Mouse (Mus musculus): ENCODE measurements around the gene Zfp384. TPM values are rescaled to one million over a fixed set of nuclear protein-coding genes. Genes with fewer than 3 reads are reported as not detected.

Zfp384 gene
- polyA plus RNA-seq, 1 experiment from 2014 or later, result 9.9 TPM

- Histone ChIP-seq H3K27me3 (ENCODE audit: control insufficient read depth, insufficient read depth, low read length) (peaks cover 3% of the 10 kb centered on the region; the same call in 1 of the 2 replicates), H3K4me3 (ENCODE audit: low read depth, low read length) (peak overlapping the region; percentile 45), H3K9me3 (replicated peaks; ENCODE audit: control insufficient read depth, low read length) (no peaks in the 10 kb centered on the region), H3K27ac (ENCODE audit: low read depth, low read length) (no peak overlapping the region; the same call in 1 of the 2 replicates), H3K36me3 (ENCODE audit: control insufficient read depth, insufficient read depth, low read length) (no peaks in the 10 kb centered on the region), H3K4me1 (ENCODE audit: control insufficient read depth, insufficient read depth, low read length) (peaks cover 9% of the 10 kb centered on the region; the same call in 1 of the 2 replicates), H3K4me2 (peak overlapping the region; percentile 76), H3K9ac (ENCODE audit: low read depth, low read length) (peak overlapping the region; percentile 75)
- no peak; the same call in 1 of the 2 replicates for ATAC-seq (replicated peaks; ENCODE audit: insufficient number of reproducible peaks, low FRiP score, low TSS enrichment)
- 21% methylated on average over 25 of the region's 25 CpGs for WGBS (ENCODE audit: insufficient replicate concordance)
Measured at GRCm38 (mm10) chr6:125081394-125081793, 72.4 kb downstream of the Zfp384 start.

GRCm38 (mm10) chr6:125081797-125082560, 73.0 kb downstream of the Zfp384 start:
- Histone ChIP-seq H3K4me2 (peak overlapping the region; percentile 76), H3K9ac (ENCODE audit: low read depth, low read length) (peak overlapping the region; percentile 75), H3K36me3 (ENCODE audit: control insufficient read depth, insufficient read depth, low read length) (no peaks in the 10 kb centered on the region), H3K27ac (ENCODE audit: low read depth, low read length) (no peak overlapping the region; the same call in 1 of the 2 replicates), H3K4me1 (ENCODE audit: control insufficient read depth, insufficient read depth, low read length) (peaks cover 9% of the 10 kb centered on the region; the same call in 1 of the 2 replicates), H3K27me3 (ENCODE audit: control insufficient read depth, insufficient read depth, low read length) (peaks cover 3% of the 10 kb centered on the region; the same call in 1 of the 2 replicates), H3K9me3 (replicated peaks; ENCODE audit: control insufficient read depth, low read length) (no peaks in the 10 kb centered on the region), H3K4me3 (ENCODE audit: low read depth, low read length) (peak overlapping the region; percentile 45)
- ATAC-seq (replicated peaks; ENCODE audit: insufficient number of reproducible peaks, low FRiP score, low TSS enrichment), result peak; percentile 69
- WGBS (ENCODE audit: insufficient replicate concordance), result 19% methylated on average over 45 of the region's 45 CpGs

- Histone ChIP-seq H3K9ac (ENCODE audit: low read depth, low read length) (no peak overlapping the region; the same call in 1 of the 2 replicates), H3K4me1 (ENCODE audit: control insufficient read depth, insufficient read depth, low read length) (peaks cover 9% of the 10 kb centered on the region; the same call in 1 of the 2 replicates), H3K27ac (ENCODE audit: low read depth, low read length) (no peak overlapping the region), H3K36me3 (ENCODE audit: control insufficient read depth, insufficient read depth, low read length) (no peaks in the 10 kb centered on the region), H3K27me3 (ENCODE audit: control insufficient read depth, insufficient read depth, low read length) (peaks cover 3% of the 10 kb centered on the region; the same call in 1 of the 2 replicates), H3K4me2 (no peak overlapping the region), H3K9me3 (replicated peaks; ENCODE audit: control insufficient read depth, low read length) (no peaks in the 10 kb centered on the region), H3K4me3 (ENCODE audit: low read depth, low read length) (no peak overlapping the region)
- ATAC-seq (replicated peaks; ENCODE audit: insufficient number of reproducible peaks, low FRiP score, low TSS enrichment), result no peak
- WGBS (ENCODE audit: insufficient replicate concordance), result 82% methylated on average over 7 of the region's 7 CpGs
Measured at GRCm38 (mm10) chr6:125082801-125083386, 73.9 kb downstream of the Zfp384 start.

DNA sequence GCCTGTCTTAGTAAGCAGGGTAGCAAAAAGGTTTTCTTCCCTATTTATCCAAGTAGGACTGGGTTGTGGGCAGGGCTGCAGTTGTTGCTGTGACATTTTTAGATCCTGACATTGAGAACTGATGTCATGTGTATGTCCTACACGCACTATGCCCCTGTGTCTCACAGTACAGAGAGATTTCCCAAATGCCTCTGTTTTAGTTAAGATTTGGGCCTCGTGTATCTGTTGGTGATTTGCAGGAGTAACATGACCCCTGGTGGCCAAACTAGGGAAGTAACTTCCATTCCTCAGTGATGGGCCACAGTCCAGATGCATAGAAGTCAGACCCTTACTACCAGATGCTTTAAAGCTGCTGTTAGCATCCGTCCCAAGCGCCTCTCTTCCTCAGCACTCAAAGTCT, 75.5 kb downstream of the Zfp384 start:
- no peaks in the 10 kb centered on the region for H3K9me3 ChIP-seq (replicated peaks; ENCODE audit: control insufficient read depth, low read length)
- peaks cover 3% of the 10 kb centered on the region; the same call in 1 of the 2 replicates for H3K27me3 ChIP-seq (ENCODE audit: control insufficient read depth, insufficient read depth, low read length)
- WGBS (ENCODE audit: insufficient replicate concordance), result 8% methylated on average over 4 of the region's 4 CpGs
- peaks cover 15% of the 10 kb centered on the region for H3K4me1 ChIP-seq (ENCODE audit: control insufficient read depth, insufficient read depth, low read length)
- H3K4me2 ChIP-seq, result no peak overlapping the region
- H3K27ac ChIP-seq (ENCODE audit: low read depth, low read length), result no peak overlapping the region
- H3K9ac ChIP-seq (ENCODE audit: low read depth, low read length), result no peak overlapping the region
- no peak for ATAC-seq (replicated peaks; ENCODE audit: insufficient number of reproducible peaks, low FRiP score, low TSS enrichment)
- H3K36me3 ChIP-seq (ENCODE audit: control insufficient read depth, insufficient read depth, low read length), result no peaks in the 10 kb centered on the region
- no peak overlapping the region for H3K4me3 ChIP-seq (ENCODE audit: low read depth, low read length)

Other genes with a start within 250 kb of the Zfp384 start
- gene Eno2, start 239.5 kb upstream of the Zfp384 start, polyA plus RNA-seq (2014; fragmentation: Nextera tagmentation; extraction: Ambion mirVana), result 5.3 TPM in 2 replicates
- not detected in 2 replicates for gene Lrrc23, start 229.4 kb upstream of the Zfp384 start, polyA plus RNA-seq (2014; fragmentation: Nextera tagmentation; extraction: Ambion mirVana)
- 4.5 and 6.6 TPM in 2 replicates for gene Spsb2, start 200.5 kb upstream of the Zfp384 start, polyA plus RNA-seq (2014; fragmentation: Nextera tagmentation; extraction: Ambion mirVana)
- gene Tpi1, start 194.8 kb upstream of the Zfp384 start, polyA plus RNA-seq (2014; fragmentation: Nextera tagmentation; extraction: Ambion mirVana), result 1,419 and 1,543 TPM in 2 replicates
- gene Usp5, start 179.7 kb upstream of the Zfp384 start, polyA plus RNA-seq (2014; fragmentation: Nextera tagmentation; extraction: Ambion mirVana), result 87.3 and 98.3 TPM in 2 replicates
- 137 and 153 TPM in 2 replicates for gene Cdca3, start 179.6 kb upstream of the Zfp384 start, polyA plus RNA-seq (2014; fragmentation: Nextera tagmentation; extraction: Ambion mirVana)
- gene Gnb3, start 168.9 kb upstream of the Zfp384 start, polyA plus RNA-seq (2014; fragmentation: Nextera tagmentation; extraction: Ambion mirVana), result 5.4 and 6.6 TPM in 2 replicates
- gene P3h3, start 151.4 kb upstream of the Zfp384 start, polyA plus RNA-seq (2014; fragmentation: Nextera tagmentation; extraction: Ambion mirVana), result 13.8 and 15.8 TPM in 2 replicates
- gene Gpr162, start 145.2 kb upstream of the Zfp384 start, polyA plus RNA-seq (2014; fragmentation: Nextera tagmentation; extraction: Ambion mirVana), result 0.69 and 0.80 TPM in 2 replicates
- not detected in 2 replicates for gene Cd4, start 120.9 kb upstream of the Zfp384 start, polyA plus RNA-seq (2014; fragmentation: Nextera tagmentation; extraction: Ambion mirVana)
- gene Lag3, start 97.4 kb upstream of the Zfp384 start, polyA plus RNA-seq (2014; fragmentation: Nextera tagmentation; extraction: Ambion mirVana), result 1.1 and 1.3 TPM in 2 replicates
- 138 and 158 TPM in 2 replicates for gene Ptms, start 89.0 kb upstream of the Zfp384 start, polyA plus RNA-seq (2014; fragmentation: Nextera tagmentation; extraction: Ambion mirVana)
- 326 and 347 TPM in 2 replicates for gene Mlf2, start 77.8 kb upstream of the Zfp384 start, polyA plus RNA-seq (2014; fragmentation: Nextera tagmentation; extraction: Ambion mirVana)
- 134 and 142 TPM in 2 replicates for gene Cops7a, start 43.6 kb upstream of the Zfp384 start, polyA plus RNA-seq (2014; fragmentation: Nextera tagmentation; extraction: Ambion mirVana)
- 0.41 TPM in 1 of 2 replicates, not detected in the other for gene Pianp, start 12.5 kb upstream of the Zfp384 start, polyA plus RNA-seq (2014; fragmentation: Nextera tagmentation; extraction: Ambion mirVana)
- 66.6 and 80.5 TPM in 2 replicates for gene Ing4, start 30.6 kb downstream of the Zfp384 start, polyA plus RNA-seq (2014; fragmentation: Nextera tagmentation; extraction: Ambion mirVana)
- gene Acrbp, start 40.5 kb downstream of the Zfp384 start, polyA plus RNA-seq (2014; fragmentation: Nextera tagmentation; extraction: Ambion mirVana), result 8.3 TPM in 2 replicates
- gene Lpar5, start 58.8 kb downstream of the Zfp384 start, polyA plus RNA-seq (2014; fragmentation: Nextera tagmentation; extraction: Ambion mirVana), result 0.27 TPM in 1 of 2 replicates, not detected in the other
- gene Chd4, start 86.8 kb downstream of the Zfp384 start, polyA plus RNA-seq (2014; fragmentation: Nextera tagmentation; extraction: Ambion mirVana), result 64.4 and 67.8 TPM in 2 replicates
- gene Nop2, start 122.8 kb downstream of the Zfp384 start, polyA plus RNA-seq (2014; fragmentation: Nextera tagmentation; extraction: Ambion mirVana), result 50.7 and 52.9 TPM in 2 replicates
- 6.7 and 11.0 TPM in 2 replicates for gene Iffo1, start 136.1 kb downstream of the Zfp384 start, polyA plus RNA-seq (2014; fragmentation: Nextera tagmentation; extraction: Ambion mirVana)
- gene Gapdh, start 157.3 kb downstream of the Zfp384 start, polyA plus RNA-seq (2014; fragmentation: Nextera tagmentation; extraction: Ambion mirVana), result 4,443 and 4,472 TPM in 2 replicates
- gene Ncapd2, start 182.6 kb downstream of the Zfp384 start, polyA plus RNA-seq (2014; fragmentation: Nextera tagmentation; extraction: Ambion mirVana), result 82.3 and 84.0 TPM in 2 replicates
- 226 and 234 TPM in 2 replicates for gene Mrpl51, start 182.7 kb downstream of the Zfp384 start, polyA plus RNA-seq (2014; fragmentation: Nextera tagmentation; extraction: Ambion mirVana)
- 1.6 and 2.2 TPM in 2 replicates for gene Vamp1, start 206.4 kb downstream of the Zfp384 start, polyA plus RNA-seq (2014; fragmentation: Nextera tagmentation; extraction: Ambion mirVana)
- 2.0 and 2.2 TPM in 2 replicates for gene Tapbpl, start 222.7 kb downstream of the Zfp384 start, polyA plus RNA-seq (2014; fragmentation: Nextera tagmentation; extraction: Ambion mirVana)
- 1.2 and 1.4 TPM in 2 replicates for gene Cd27, start 227.9 kb downstream of the Zfp384 start, polyA plus RNA-seq (2014; fragmentation: Nextera tagmentation; extraction: Ambion mirVana)